Mouse (Mus musculus) liver, embryonic 14.5 days (tissue): ENCODE measurements around the gene Cops7b.

Source experiments
- CTCF ChIP-seq: IDR thresholded peaks from 2 replicates; pipeline ENCODE4 v1.5.1; 2016; ENCODE audit warnings: antibody characterized with exemption, low read depth, control low read depth
- EP300 ChIP-seq: IDR thresholded peaks from 2 replicates; pipeline ENCODE4 v1.6.1; 2016; ENCODE audit warnings: antibody characterized with exemption, low read depth

GRCm38 (mm10) chr1:86582451-86583096, at the start of gene Cops7b, which contains the start of gene Pde6d:
- TF ChIP-seq CTCF (no peak), EP300 (no peak)
